Mouse (Mus musculus): ENCODE data around the gene Zbtb22. TPM values are rescaled to one million over a fixed set of nuclear protein-coding genes. Genes with fewer than 3 reads are reported as not detected.

Zbtb22 gene
- polyA plus RNA-seq, 1 experiment = 26.3 TPM

GRCm38 (mm10) chr17:33910346-33911051 lies 5.2 kb upstream of the Zbtb22 start:
- peak overlapping the region; percentile 91 for H3K27ac ChIP-seq (ENCODE audit: control insufficient read depth, insufficient read depth, low read depth, low read length, poor library complexity)
- peak overlapping the region; percentile 79 for H3K4me3 ChIP-seq (replicated peaks; ENCODE audit: control insufficient read depth, low read depth, low read length)
- TF ChIP-seq POLR2A (IDR thresholded peaks at IDR 0.05; ENCODE audit: borderline replicate concordance, control insufficient read depth, low read depth, low read length) = no peak
- TF ChIP-seq CTCF (IDR thresholded peaks at IDR 0.05; ENCODE audit: control insufficient read depth, insufficient read depth, low read length) = no peak
- H3K4me1 ChIP-seq (ENCODE audit: control insufficient read depth, insufficient read depth, low read length) = peaks cover 2% of the 10 kb centered on the region
- 39% methylated on average over 11 of the region's 11 CpGs for WGBS

GRCm38 (mm10) chr17:33911052-33911812 lies 4.5 kb upstream of the Zbtb22 start:
- no peak for TF ChIP-seq CTCF (IDR thresholded peaks at IDR 0.05; ENCODE audit: control insufficient read depth, insufficient read depth, low read length)
- TF ChIP-seq POLR2A (IDR thresholded peaks at IDR 0.05; ENCODE audit: borderline replicate concordance, control insufficient read depth, low read depth, low read length) = no peak
- WGBS = 88% methylated on average over 31 of the region's 31 CpGs
- Histone ChIP-seq H3K4me1 (ENCODE audit: control insufficient read depth, insufficient read depth, low read length) (peaks cover 2% of the 10 kb centered on the region), H3K27ac (ENCODE audit: control insufficient read depth, insufficient read depth, low read depth, low read length, poor library complexity) (no peak overlapping the region), H3K4me3 (replicated peaks; ENCODE audit: control insufficient read depth, low read depth, low read length) (no peak overlapping the region)

GRCm38 (mm10) chr17:33911813-33912414 lies 3.8 kb upstream of the Zbtb22 start:
- no peak for TF ChIP-seq POLR2A (IDR thresholded peaks at IDR 0.05; ENCODE audit: borderline replicate concordance, control insufficient read depth, low read depth, low read length)
- TF ChIP-seq CTCF (IDR thresholded peaks at IDR 0.05; ENCODE audit: control insufficient read depth, insufficient read depth, low read length) = no peak
- H3K4me3 ChIP-seq (replicated peaks; ENCODE audit: control insufficient read depth, low read depth, low read length) = no peak overlapping the region
- no peak overlapping the region for H3K27ac ChIP-seq (ENCODE audit: control insufficient read depth, insufficient read depth, low read depth, low read length, poor library complexity)
- peaks cover 3% of the 10 kb centered on the region for H3K4me1 ChIP-seq (ENCODE audit: control insufficient read depth, insufficient read depth, low read length)
- WGBS = 91% methylated on average over 28 of the region's 28 CpGs

GRCm38 (mm10) chr17:33913264-33913663 lies 2.4 kb upstream of the Zbtb22 start:
- WGBS = 80% methylated on average over 10 of the region's 10 CpGs
- peaks cover 5% of the 10 kb centered on the region for H3K4me1 ChIP-seq (ENCODE audit: control insufficient read depth, insufficient read depth, low read length)

GRCm38 (mm10) chr17:33913905-33914304 lies 1.8 kb upstream of the Zbtb22 start:
- TF ChIP-seq POLR2A (IDR thresholded peaks at IDR 0.05; ENCODE audit: borderline replicate concordance, control insufficient read depth, low read depth, low read length) = no peak
- TF ChIP-seq CTCF (IDR thresholded peaks at IDR 0.05; ENCODE audit: control insufficient read depth, insufficient read depth, low read length) = no peak
- Histone ChIP-seq H3K4me1 (ENCODE audit: control insufficient read depth, insufficient read depth, low read length) (peaks cover 6% of the 10 kb centered on the region), H3K4me3 (replicated peaks; ENCODE audit: control insufficient read depth, low read depth, low read length) (no peak overlapping the region), H3K27ac (ENCODE audit: control insufficient read depth, insufficient read depth, low read depth, low read length, poor library complexity) (no peak overlapping the region)
- 90% methylated on average over 8 of the region's 8 CpGs for WGBS

More at GRCm38 (mm10) chr17:33913264-33913663, 2.4 kb upstream of the Zbtb22 start:
- no peak overlapping the region for H3K27ac ChIP-seq (ENCODE audit: control insufficient read depth, insufficient read depth, low read depth, low read length, poor library complexity)
- H3K4me3 ChIP-seq (replicated peaks; ENCODE audit: control insufficient read depth, low read depth, low read length) = no peak overlapping the region
- TF ChIP-seq CTCF (IDR thresholded peaks at IDR 0.05; ENCODE audit: control insufficient read depth, insufficient read depth, low read length) = no peak
- no peak for TF ChIP-seq POLR2A (IDR thresholded peaks at IDR 0.05; ENCODE audit: borderline replicate concordance, control insufficient read depth, low read depth, low read length)

GRCm38 (mm10) chr17:33914969-33915391 lies 724 bp upstream of the Zbtb22 start:
- no peak overlapping the region for H3K27ac ChIP-seq (ENCODE audit: control insufficient read depth, insufficient read depth, low read depth, low read length, poor library complexity)
- WGBS = 76% methylated on average over 13 of the region's 13 CpGs

GRCm38 (mm10) chr17:33916294-33916693 lies 590 bp downstream of the Zbtb22 start:
- Histone ChIP-seq H3K4me3 (replicated peaks; ENCODE audit: control insufficient read depth, low read depth, low read length) (peak overlapping the region; percentile 66), H3K4me1 (ENCODE audit: control insufficient read depth, insufficient read depth, low read length) (peaks cover 6% of the 10 kb centered on the region), H3K27ac (ENCODE audit: control insufficient read depth, insufficient read depth, low read depth, low read length, poor library complexity) (no peak overlapping the region)
- TF ChIP-seq POLR2A (IDR thresholded peaks at IDR 0.05; ENCODE audit: borderline replicate concordance, control insufficient read depth, low read depth, low read length) (no peak), CTCF (IDR thresholded peaks at IDR 0.05; ENCODE audit: control insufficient read depth, insufficient read depth, low read length) (no peak)
- under 1% methylated on average over 16 of the region's 20 CpGs for WGBS

More at GRCm38 (mm10) chr17:33914969-33915391, 724 bp upstream of the Zbtb22 start:
- peak overlapping the region; percentile 35 for H3K4me3 ChIP-seq (replicated peaks; ENCODE audit: control insufficient read depth, low read depth, low read length)
- TF ChIP-seq POLR2A (IDR thresholded peaks at IDR 0.05; ENCODE audit: borderline replicate concordance, control insufficient read depth, low read depth, low read length) (no peak), CTCF (IDR thresholded peaks at IDR 0.05; ENCODE audit: control insufficient read depth, insufficient read depth, low read length) (peak; percentile 23; the same call in 1 of the 2 replicates)
- H3K4me1 ChIP-seq (ENCODE audit: control insufficient read depth, insufficient read depth, low read length) = peaks cover 6% of the 10 kb centered on the region
